Mouse (Mus musculus): ENCODE measurements at regions not wholly inside any gene's neighbourhood (a gene's known extent, or its start where the extent isn't known, plus 50 kb on each side); places are given as distances from the start of the nearest gene placed in this dataset.

DNA sequence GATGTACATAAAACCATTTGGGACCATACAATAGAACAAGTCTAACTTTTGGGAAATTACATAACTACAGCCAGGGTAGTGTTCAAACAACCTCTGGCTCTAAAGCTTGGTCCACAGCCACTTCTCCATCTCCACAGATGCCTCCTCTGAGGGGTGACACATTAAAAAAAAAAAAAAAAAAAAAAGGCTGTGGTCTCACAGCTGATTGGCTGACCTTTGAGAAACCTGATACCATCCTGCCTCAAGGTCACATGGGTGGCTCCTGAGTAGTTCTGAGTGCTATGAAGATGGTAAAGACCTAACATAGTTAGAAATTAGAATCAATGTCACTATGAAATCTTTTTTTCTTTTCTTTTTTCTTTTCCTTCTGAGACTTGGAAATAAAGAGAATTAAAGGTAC lies 102.4 kb downstream of the Tmem182 start:
- DNase-seq (ENCODE audit: low spot score in 2 of 2): no peak

DNA sequence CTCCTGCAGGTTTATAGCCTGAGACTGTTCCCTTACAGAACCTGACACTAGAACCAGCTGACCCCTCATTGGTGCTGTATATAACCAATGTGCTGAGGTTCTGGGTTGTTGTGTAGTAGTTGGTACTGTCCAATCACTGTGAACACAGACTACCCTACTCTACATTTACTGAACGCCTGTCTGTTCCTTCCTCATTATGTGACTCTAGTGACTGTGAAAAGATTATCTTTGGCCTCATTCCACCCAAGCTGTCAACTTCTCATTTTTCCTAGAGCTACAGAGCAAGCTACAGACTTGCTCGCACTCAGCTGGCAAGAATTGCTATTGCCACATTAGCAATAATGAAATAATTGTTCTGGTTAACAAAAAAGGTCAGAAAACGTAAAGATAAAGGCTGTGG lies 108.2 kb downstream of the Tmem182 start:
- DNase-seq (ENCODE audit: low spot score in 2 of 2): no peak

DNA sequence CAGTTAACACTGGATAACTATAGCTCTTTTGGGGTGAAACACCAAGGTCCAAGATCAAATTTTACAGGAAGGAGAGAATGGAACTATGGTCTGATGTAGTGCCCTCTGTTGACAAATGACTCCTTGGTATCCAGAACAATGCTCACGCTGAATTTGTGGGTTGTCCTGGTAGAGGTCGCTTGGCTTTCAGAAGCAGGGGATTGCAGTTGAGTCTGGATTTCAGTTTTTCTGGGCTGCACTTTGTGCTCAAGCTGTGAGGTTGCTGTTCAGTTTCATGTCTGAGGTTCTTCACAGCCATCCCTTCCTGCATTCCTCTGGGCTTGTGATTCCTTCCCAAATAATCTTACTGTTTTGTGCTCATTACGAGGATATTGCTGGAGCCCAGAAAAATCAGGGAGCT lies 118.9 kb downstream of the Tmem182 start:
- DNase-seq (ENCODE audit: low spot score in 2 of 2): no peak

DNA sequence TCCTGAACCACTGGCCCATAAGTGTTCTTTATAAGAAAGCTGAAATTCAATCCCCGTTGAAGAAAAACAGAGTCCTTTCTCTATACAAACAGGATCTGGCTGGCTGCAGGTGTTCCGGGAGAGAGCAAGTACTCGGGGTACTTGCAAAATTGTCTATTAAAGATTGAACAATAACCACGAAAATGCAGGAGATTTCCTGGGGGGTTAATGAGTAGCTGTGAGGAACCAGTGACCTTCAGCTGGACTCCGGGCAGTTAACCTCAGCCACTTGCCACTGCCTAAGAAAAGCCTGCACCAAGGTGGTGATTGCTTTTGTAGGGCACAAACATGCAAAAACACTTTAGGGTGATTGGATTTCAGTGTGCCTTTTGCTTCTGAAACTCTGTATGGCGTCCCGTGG lies 119.4 kb downstream of the Tmem182 start:
- DNase-seq (ENCODE audit: low spot score in 2 of 2): no peak

DNA sequence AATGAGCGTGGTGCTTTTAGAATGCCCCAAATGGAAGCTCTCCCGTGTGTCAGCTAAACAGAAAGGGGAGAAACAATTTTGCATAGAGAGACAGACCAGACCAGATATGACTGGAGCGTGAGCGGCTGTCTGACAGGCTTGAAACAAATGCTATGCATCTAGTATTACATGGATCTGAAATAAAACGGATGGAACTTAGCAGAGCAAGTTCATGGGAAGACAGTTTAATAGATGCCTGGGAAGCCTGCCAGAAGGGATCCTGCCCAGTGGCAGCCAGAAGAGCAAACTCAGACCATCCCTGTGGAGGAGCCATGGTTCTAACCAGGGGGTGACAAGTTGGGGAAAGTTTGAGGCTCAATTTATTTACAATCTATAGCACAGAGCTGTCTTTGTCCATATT lies 126.0 kb downstream of the Tmem182 start:
- DNase-seq (ENCODE audit: low spot score in 2 of 2): peak in 1 of 2 experiments; percentile 14

DNA sequence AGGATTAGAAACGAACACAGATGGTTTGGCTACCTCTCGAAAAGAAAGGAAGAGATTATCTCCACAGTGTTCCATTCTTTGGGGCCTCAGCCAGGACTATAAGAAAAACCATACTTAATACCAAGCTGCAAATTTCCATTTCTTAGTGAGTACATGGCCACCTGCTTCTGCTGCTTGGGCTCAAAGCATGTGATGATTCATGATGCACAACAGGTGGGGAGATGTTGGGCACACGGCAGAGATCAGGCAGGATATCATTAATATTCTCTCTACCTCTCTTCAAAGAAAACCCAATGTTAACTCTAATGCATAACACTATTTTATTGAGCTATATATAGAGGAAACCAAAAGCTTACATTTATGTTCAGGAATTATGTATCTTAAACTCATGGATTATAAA lies 131.3 kb downstream of the Tmem182 start:
- DNase-seq (ENCODE audit: low spot score in 2 of 2): no peak

DNA sequence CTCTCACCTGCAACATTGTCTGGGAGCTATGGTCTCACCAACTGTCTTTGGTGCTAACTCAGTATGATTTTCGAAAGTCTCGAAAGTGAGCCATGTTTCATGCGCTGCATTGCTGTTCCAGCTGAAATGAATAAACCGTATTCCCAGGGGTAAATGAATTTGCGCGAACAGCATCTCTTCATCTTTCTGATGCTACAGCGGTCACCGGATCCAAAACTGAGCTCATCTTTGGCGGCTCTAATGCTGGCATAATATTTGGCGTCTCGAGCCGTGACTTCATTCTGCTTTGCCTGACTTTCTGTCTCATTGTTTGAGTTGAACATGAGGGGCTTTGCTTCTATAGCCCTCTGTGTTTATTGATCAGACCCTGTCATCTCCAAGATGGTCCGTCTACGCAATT lies 137.3 kb downstream of the Tmem182 start:
- DNase-seq (ENCODE audit: low spot score in 2 of 2): no peak

DNA sequence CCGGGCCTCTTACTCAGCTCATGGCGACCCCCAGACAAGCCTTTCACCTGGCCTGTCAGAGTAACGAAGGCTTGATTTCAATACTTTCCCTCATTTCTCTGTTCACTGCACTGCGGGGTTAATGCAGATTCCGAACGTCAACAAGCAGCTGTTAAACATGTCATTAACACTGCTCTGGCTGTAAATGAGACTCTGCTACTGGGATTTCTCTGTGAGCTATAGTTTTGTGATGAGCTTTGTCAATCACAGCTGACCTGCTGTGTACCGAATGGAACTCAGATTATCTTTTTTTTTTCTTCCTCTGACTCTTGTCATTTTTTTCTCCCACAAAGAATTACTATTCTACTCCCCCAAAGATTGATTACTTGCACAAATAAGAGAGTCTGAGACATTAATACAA lies 137.8 kb downstream of the Tmem182 start:
- no peak for DNase-seq (ENCODE audit: low spot score in 2 of 2)

DNA sequence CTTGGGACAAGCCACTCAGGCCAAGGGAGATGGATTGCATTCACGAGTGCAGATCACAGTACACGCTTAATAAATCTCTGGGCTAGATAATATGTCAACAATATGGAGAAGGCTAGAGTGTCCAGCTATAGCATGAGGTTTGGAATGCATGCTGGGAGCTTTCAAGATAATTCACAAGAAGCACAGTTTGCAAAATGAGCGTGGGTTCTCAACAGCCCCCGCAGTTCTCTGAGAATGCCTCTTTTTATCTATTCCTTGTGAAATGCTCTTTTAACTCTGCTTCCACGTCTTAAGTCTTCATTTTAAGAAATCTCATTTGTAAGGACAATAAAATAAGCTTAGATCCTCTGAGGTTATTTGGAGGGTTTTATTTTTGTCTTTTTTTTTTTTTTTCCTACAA lies 145.2 kb downstream of the Tmem182 start:
- DNase-seq (ENCODE audit: low spot score in 2 of 2): no peak

DNA sequence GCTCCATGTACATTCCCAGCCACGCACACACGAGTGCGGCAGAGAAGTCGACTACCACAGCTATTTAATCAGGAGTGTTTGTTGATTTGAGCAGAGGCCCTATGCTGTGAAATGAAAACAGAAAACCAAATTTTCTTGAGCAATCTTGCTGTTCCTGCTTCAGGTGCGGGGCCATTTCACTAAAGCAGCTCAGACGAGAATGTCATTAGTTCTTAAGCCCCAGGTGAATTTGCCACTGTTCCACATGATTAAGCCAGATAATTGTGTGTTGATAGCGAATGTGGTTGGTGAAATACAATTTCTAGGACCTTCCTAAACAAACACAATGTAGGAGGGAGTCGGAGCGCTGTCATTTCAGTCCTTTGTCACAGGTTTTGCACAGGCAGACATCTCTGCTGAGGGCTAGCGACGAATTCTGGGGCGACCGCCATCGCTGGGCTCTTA lies 149.3 kb downstream of the Tmem182 start:
- DNase-seq (ENCODE audit: low spot score in 2 of 2): no peak

DNA sequence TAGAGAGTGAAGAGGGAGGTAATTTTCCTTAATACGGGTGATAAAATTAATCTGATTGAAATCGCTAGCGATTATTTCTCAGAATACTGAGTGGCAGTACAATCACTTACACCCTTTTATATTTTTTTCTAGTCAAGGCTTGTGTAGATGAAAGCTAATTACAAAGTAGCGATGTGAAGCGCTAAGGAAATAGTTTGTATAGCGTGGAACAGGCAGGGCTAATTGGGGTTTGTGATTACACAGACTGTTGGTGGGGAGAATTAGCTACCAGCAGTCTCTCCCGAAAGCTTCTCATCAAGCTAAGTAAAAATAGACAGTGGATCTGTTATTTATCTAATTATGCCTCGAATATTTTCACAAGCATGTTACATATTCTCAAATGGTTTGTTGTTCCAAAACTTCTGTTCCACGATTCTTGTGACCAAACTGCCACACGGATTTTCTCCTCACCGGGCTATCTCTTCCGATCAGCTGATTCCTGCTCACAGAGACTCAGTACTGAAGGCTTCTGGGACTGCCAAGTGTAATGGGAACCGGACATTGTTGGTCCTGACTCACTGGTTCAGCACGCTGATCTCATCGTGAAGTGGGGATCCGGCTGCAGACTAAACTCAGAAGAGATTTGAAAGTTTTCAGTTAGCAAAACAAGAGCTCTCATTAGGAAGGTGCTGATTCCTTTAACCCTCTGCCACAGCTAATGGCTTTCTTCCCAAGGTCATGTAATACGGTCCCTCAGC lies 162.5 kb downstream of the Tmem182 start:
- no peak for DNase-seq (ENCODE audit: low spot score in 2 of 2)

DNA sequence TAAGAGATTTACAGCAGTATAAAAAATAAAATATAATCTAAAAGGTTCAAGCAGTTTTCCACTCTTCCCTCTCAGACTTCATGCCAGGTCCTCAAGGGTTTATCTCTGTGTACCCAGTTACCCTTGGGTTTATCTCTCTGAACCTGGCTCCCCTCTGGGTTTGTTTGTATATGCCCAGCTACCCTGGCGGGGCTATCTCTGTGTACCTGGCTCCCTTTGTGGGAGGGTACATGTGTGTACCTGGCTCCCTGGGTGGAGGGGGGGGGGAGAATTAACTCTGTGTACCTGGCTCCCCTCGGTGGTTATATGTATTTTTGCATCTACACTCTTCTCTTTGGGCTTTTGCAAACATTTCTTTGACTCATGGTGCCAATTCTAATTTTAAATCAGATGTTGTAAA lies 178.4 kb downstream of the Tmem182 start:
- no peak for DNase-seq (ENCODE audit: low spot score in 2 of 2)

DNA sequence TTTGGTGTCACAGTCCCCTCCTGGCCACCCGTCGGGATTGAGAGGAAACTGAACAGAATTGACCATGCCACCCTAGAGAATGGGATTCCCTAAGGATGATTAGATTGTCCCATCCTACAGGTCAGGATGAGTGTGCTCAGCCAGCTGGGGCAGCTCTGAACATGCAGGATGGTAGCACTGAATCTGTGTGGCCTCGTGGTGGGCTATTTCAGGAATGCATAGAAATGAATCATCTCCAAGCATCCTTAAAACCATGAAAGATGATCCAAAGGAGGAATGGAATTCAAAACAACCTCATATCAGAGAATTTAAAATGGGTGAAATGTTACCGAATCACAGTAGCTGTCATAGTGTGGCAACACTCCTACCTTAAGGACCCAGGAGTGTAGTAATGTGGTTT lies 187.9 kb downstream of the Tmem182 start:
- no peak for DNase-seq (ENCODE audit: low spot score in 2 of 2)

DNA sequence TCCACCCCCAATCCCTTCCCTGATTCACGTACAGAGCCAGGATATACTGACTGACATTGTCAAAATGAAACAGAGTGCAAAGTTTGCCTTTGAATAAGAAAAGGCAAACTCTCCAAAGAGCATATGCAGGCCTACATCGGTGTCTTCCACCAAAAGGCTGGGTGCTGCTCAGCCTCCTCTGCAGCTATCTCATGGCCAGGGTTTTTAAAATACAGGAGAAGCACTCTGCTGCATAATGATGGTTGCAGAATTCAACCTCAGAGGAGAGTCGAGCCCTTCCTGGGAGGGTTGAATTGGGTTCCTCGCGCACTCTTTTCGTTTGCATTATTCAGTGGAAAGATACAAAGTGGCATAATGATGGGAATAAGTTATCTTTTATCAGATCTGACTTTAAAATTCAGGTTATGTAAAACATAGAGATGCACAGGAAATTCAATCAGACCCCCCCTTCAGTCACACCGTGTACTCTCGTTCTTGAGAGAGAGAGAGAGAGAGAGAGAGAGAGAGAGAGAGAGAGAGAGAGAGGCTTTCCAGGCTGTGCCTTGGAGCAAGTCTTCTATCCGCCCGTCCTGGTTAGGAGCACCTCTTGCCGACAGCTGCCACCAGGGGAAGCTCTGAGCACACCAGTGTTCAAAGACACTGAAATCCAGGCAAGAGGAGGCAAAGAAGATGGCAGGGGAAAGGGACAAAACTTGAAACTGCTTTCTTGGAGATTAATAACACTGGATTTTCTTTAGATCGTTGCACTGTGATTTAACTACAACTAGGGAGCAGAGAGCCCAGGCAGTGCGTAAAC lies 196.0 kb downstream of the Tmem182 start:
- no peak for DNase-seq (ENCODE audit: low spot score in 2 of 2)

DNA sequence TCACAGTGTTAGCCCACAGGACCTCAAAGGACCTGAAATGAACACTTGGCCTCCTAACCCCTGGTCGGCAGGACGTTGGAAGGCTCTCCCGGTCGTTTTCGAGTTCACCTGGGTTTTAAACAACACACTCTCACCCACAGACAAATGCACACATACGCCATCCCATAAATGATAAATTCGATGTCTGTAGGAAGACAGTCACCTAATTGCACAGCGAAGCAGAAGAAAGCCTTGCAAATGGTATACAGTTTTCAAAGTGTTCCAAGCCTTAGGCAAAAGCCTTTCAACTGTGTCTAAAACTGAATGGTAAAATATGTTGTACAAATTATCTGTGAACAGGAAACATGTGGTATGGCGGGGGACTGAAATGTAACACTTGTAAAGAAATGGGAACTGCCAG lies 196.6 kb downstream of the Tmem182 start:
- no peak for DNase-seq (ENCODE audit: low spot score in 2 of 2)

DNA sequence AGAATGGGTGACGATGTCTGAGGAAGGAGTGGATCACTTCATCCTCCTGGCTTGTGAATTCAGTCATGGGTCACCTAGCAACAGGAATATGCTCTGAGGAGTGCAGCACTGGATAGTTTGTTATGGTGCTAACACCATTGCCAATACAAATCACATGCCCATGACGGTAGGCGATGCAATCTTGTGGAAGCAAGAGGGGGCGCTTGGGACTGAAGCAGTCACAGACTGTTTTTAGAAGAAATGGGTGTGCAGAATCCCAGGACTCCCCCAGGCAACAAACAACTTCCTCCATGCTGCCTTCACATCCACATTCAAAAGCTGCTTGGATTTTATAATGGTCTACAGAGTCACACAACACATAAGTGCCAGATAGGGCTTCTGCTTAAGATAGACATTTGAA lies 221.5 kb downstream of the Tmem182 start:
- DNase-seq (ENCODE audit: low spot score in 2 of 2): no peak

DNA sequence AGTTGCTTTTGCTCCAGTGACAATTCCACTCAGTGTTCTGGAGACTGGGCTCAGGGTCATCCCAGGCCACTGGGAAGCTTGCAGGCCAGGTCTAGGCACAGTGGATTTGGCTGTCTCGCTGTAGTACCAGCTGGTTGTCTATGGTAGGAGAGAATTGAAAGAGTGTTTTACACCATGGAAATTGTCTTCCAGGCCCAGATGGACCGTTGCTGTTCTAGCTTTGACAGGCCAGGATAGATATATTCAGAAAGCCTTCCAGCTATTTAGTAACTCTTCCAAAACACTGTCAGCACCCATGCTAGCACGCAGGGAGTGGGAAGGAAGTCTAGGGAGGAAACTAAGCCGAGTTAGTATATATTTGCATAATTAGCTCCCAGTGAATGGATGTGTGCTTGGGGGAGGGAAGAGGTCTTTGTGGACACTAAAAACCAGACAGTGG lies 222.2 kb downstream of the Tmem182 start:
- DNase-seq (ENCODE audit: low spot score in 2 of 2): no peak

DNA sequence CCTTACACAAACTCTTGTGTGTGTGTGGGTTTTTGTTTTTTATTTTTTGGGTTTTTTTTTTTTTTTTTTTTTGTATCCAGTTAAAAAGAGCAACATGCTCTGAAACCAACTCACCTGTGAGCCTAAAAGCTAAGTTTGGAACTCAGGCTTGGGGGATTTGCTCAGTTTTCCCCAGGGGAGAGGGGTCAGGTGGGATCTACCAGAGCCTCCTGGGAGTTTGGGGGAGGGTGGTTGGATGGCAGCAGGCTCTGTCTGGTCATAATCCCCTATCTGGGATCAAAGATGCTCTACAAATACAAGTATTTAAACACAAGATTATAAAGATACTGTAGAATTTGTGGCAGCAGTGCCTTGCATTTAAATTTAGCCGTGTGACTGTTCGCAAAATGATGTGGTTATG lies 222.6 kb downstream of the Tmem182 start:
- DNase-seq (ENCODE audit: low spot score in 2 of 2): no peak

DNA sequence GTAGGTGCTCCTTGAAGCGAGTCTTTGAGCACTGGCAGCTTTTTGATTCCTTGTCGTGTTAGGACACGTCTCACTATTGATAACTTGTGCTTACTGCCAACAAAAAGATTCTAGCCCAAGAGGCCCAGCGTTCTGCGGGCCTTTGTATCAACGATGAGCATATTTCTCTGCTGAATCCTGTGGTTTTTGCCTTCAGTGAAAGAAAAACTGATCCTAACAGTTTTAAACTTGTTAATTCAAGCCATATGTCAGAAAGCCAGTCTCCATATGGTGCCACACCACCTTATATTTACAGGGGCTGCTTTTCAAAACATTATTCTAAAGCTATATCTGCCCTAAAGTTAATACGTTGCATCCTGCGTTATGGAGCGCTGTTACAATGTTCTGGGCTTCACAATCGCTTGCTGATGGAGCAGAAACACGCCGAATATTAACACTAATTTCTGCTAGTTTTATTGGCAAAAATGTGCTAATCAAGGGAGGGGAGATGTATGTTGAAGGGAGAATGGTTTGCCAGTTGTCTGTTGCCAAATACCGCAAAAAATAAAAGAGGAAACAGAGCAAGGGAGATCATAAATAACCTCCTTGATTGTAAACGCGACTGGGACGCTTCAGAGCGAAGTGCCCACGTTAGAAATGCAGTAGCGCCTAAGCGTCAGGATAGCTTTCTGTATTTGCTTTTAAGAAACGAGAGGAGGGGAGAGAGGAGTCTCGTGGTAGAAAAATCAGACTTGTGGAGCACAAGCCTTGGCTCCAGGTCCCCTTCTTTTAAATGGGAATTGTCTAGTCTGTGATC lies 229.9 kb downstream of the Tmem182 start:
- DNase-seq (ENCODE audit: low spot score in 2 of 2): no peak

DNA sequence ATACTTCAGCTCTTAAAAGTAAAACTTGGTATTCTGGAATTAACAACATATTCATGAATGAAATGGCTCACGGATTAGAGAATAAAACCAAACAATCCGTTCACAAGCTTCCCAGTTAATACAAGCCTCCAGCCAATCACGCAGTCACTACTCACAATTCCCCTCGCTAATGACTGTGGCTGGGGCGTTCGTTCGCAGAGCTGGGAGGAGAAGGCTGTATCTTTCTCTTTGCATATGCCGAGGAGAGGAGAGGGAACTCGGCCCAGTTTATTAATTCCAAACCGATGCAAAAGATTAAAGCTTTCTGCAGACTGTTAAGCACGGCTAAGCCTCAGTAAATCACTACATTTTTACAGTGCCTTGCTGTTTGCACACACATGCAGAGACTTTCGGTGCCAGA lies 231.5 kb downstream of the Tmem182 start:
- no peak for DNase-seq (ENCODE audit: low spot score in 2 of 2)

DNA sequence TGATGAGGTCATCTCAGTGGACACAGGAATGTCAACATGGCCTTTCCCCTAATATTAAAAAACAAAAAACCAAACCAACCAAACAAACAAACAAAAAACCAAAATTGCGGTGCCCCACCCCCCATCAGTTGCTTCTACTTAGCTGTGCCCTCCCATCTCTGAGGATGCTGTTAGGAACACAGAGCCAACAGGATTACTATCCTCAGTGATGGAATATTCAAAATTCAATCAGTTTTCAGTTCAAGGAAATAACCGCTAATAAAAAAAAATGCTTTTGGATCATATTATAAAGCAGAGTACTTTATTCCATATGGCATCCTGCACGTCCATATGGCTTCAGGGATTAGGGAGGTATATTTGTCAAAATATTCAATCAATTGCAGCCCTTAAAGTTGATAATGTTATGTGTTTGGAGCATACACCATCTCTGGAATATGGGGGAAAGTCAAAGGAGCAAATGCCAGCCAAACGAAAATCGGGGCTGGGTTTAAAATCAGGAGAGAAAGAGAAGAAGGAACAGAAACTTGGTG lies 249.1 kb downstream of the Tmem182 start:
- DNase-seq (ENCODE audit: low spot score in 2 of 2): no peak

DNA sequence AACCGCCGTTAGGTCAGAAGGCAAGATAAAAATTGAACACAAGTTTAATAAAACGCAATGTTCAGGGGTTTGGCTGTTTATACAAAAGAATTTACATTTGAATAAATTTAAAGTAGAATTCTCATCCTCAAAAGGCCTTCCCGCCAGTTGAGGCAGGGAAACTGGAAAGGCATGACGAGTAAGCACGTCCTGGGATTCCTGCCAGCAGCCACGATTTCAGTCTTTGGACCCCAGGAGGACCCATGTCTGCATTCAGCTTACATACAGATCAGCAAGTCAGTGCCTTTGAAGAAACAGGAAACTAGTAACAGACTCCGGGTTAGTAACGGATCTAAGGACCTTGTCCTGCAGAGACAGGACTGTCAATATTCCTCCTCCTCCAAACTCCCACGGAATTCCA lies 250.4 kb downstream of the Tmem182 start:
- DNase-seq (ENCODE audit: low spot score in 2 of 2): no peak

Measured in gastrocnemius, postnatal 4 days (tissue).